Mouse (Mus musculus): ENCODE data around the gene Dr1. TPM values are rescaled to one million over a fixed set of nuclear protein-coding genes. Genes with fewer than 3 reads are reported as not detected.
A peak's percentile ranks its signal among the peaks of the same experiment; 100 is the strongest.
"Not testable (repeated sequence)": the region's sequence is repeated elsewhere in the genome, so short reads cannot be mapped to it uniquely, and the experiment has no call there.

Dr1 gene
- polyA plus RNA-seq, 2 experiments: 17.3 to 25.3 TPM

GRCm38 (mm10) chr5:108255259-108255658 is 13.4 kb upstream of the Dr1 start:
- TF ChIP-seq CTCF (IDR thresholded peaks at IDR 0.05; ENCODE audit: low read depth): no peak
- no peak for TF ChIP-seq EP300 (IDR thresholded peaks at IDR 0.05; ENCODE audit: low read depth)
- Histone ChIP-seq H3K4me3 (ENCODE audit: insufficient read depth in 1 of 2, low read depth in 2 of 2, low read length in 2 of 2) (no peak overlapping the region), H3K9me3 (ENCODE audit: control insufficient read depth, low read length) (no peaks in the 10 kb centered on the region), H3K27me3 (ENCODE audit: control insufficient read depth, insufficient read depth, low read length) (no peaks in the 10 kb centered on the region; the same call in 1 of the 2 replicates), H3K36me3 (replicated peaks; ENCODE audit: control insufficient read depth, insufficient read depth, low read depth) (no peaks in the 10 kb centered on the region), H3K9ac (replicated peaks) (no peak overlapping the region), H3K4me1 (replicated peaks; ENCODE audit: control insufficient read depth in 2 of 2, insufficient read depth in 2 of 2, low read length in 1 of 2) (no peaks in the 10 kb centered on the region), H3K27ac (no peak overlapping the region), H3K4me2 (ENCODE audit: low read depth) (no peak overlapping the region)
- ATAC-seq (ENCODE audit: insufficient read depth) (no peak), DNase-seq (ENCODE audit: low read depth in 3 of 3, low spot score in 3 of 3) (no peak)
- WGBS (ENCODE audit: insufficient replicate concordance): 58% methylated on average over 5 of the region's 5 CpGs

DNA sequence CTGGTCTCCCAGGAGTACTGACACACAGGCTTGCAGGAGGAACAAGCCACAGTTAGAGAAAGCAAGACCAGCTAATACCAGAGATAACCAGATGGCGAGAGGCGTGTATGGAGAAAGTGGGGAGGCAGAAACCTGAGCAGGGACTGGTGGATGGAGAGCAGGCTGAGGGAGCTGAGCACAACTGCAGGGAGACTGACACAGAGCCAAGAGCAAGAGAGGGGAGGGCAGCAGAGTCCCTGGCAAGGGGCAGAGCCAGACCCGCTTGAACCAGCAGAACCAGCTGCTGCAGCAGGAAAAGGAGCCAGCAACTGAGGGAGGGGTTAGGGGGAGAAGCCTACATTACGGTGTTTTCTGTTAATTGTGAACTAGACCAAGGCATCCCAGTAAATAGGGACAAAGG is 6.0 kb upstream of the Dr1 start:
- Histone ChIP-seq H3K4me2 (ENCODE audit: low read depth) (peak overlapping the region; percentile 42), H3K9ac (replicated peaks) (peak overlapping the region; percentile 23; the same call in 1 of the 2 replicates), H3K9me3 (ENCODE audit: control insufficient read depth, low read length) (no peaks in the 10 kb centered on the region), H3K27me3 (ENCODE audit: control insufficient read depth, insufficient read depth, low read length) (no peaks in the 10 kb centered on the region), H3K27ac (no peak overlapping the region; the same call in 1 of the 2 replicates), H3K4me1 (replicated peaks; ENCODE audit: control insufficient read depth in 2 of 2, insufficient read depth in 2 of 2, low read length in 1 of 2) (peaks cover 43 to 48% of the 10 kb centered on the region in 2 experiments), H3K4me3 (ENCODE audit: insufficient read depth in 1 of 2, low read depth in 2 of 2, low read length in 2 of 2) (no peak overlapping the region), H3K36me3 (replicated peaks; ENCODE audit: control insufficient read depth, insufficient read depth, low read depth) (no peaks in the 10 kb centered on the region)
- WGBS (ENCODE audit: insufficient replicate concordance): 32% methylated on average over 4 of the region's 4 CpGs
- ATAC-seq (ENCODE audit: insufficient read depth) (peak; percentile 79), DNase-seq (ENCODE audit: low read depth in 3 of 3, low spot score in 3 of 3) (peak; percentile 56 to 74 (median 69))
- TF ChIP-seq EP300 (IDR thresholded peaks at IDR 0.05; ENCODE audit: low read depth): peak; percentile 73
- TF ChIP-seq CTCF (IDR thresholded peaks at IDR 0.05; ENCODE audit: low read depth): no peak

GRCm38 (mm10) chr5:108263785-108264184 is 4.9 kb upstream of the Dr1 start:
- TF ChIP-seq EP300 (IDR thresholded peaks at IDR 0.05; ENCODE audit: low read depth): peak; percentile 79
- 0 out of 2 replicates have a peak overlapping the region, but pooled peaks have one; percentile 18 for H3K4me2 ChIP-seq (ENCODE audit: low read depth)

DNA sequence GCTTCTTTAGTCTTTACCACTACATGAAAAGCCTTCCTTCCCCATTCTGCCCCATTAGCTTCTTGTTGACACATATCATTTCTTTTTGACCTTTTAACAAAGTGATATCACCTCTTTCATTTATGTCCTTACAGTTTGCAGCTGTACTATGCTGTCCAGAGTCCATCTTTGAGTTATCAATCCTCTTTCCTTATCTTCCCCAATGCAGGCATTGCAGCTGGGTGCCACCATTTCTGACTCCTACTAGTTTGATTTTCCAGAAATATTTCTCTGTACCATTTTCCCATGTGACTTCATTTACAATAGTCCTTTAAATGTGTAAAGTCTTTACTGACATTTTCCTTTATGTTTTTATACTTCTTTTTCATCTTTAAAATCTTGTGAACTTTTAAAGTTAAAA is 1.7 kb upstream of the Dr1 start:
- Histone ChIP-seq H3K9me3 (ENCODE audit: control insufficient read depth, low read length) (no peaks in the 10 kb centered on the region), H3K4me2 (ENCODE audit: low read depth) (peak overlapping the region; percentile 96), H3K27ac (peak overlapping the region; percentile 66), H3K4me3 (ENCODE audit: insufficient read depth in 1 of 2, low read depth in 2 of 2, low read length in 2 of 2) (no peak overlapping the region), H3K27me3 (ENCODE audit: control insufficient read depth, insufficient read depth, low read length) (no peaks in the 10 kb centered on the region), H3K36me3 (replicated peaks; ENCODE audit: control insufficient read depth, insufficient read depth, low read depth) (no peaks in the 10 kb centered on the region; the same call in 1 of the 2 replicates), H3K4me1 (replicated peaks; ENCODE audit: control insufficient read depth in 2 of 2, insufficient read depth in 2 of 2, low read length in 1 of 2) (peaks cover 52 to 64% of the 10 kb centered on the region in 2 experiments), H3K9ac (replicated peaks) (no peak overlapping the region)
- DNase-seq (ENCODE audit: low read depth in 3 of 3, low spot score in 3 of 3): peak in 1 of 3 experiments; percentile 41
- TF ChIP-seq CTCF (IDR thresholded peaks at IDR 0.05; ENCODE audit: low read depth) (no peak), EP300 (IDR thresholded peaks at IDR 0.05; ENCODE audit: low read depth) (peak; percentile 73)
- no peak for ATAC-seq (ENCODE audit: insufficient read depth)

More at GRCm38 (mm10) chr5:108263785-108264184, 4.9 kb upstream of the Dr1 start:
- not testable (repeated sequence) for ATAC-seq (ENCODE audit: insufficient read depth); H3K9ac ChIP-seq (replicated peaks); H3K27me3 ChIP-seq (ENCODE audit: control insufficient read depth, insufficient read depth, low read length); H3K4me3 ChIP-seq (ENCODE audit: insufficient read depth in 1 of 2, low read depth in 2 of 2, low read length in 2 of 2); H3K36me3 ChIP-seq (replicated peaks; ENCODE audit: control insufficient read depth, insufficient read depth, low read depth); H3K9me3 ChIP-seq (ENCODE audit: control insufficient read depth, low read length)
- peaks cover 47 to 55% of the 10 kb centered on the region in 2 experiments for H3K4me1 ChIP-seq (replicated peaks; ENCODE audit: control insufficient read depth in 2 of 2, insufficient read depth in 2 of 2, low read length in 1 of 2)
- H3K27ac ChIP-seq: peak overlapping the region; percentile 46; the same call in 1 of the 2 replicates
- peak in 1 of 3 experiments; percentile 54 for DNase-seq (ENCODE audit: low read depth in 3 of 3, low spot score in 3 of 3)
- 9% methylated on average over 1 of the region's 1 CpGs for WGBS (ENCODE audit: insufficient replicate concordance)

DNA sequence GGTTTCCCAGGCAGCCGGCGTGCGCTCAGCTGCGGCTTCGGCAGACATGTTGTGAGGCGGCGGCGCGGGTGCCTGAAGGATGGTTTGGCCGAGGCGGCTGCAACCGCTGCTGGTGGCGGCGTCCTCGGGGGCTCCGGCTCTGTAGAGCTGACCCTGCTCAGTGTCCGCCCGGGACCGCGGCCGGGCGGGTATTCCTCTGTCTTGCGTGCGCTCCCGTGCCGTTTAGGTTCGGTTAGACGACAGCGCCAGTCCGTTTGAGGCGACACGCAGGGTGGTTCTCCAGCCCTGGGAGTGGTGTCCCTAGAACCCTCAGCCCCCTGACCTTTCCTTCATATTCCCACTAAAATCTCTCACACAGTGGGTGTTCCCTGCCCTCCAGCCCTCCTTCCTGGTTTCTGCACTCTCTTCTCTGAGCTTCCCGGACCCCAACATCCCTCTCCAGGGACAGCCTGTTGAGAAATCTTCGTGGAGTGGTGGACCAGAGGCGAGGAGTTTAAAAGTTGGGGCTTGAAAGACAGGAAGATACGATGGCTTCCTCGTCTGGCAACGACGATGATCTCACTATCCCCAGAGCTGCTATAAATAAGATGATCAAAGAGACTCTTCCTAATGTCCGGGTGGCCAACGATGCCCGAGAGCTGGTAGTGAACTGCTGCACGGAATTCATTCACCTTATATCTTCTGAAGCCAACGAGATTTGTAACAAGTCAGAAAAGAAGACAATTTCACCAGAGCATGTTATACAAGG is 540 bp downstream of the Dr1 start:
- peak overlapping the region; percentile 96 for H3K4me2 ChIP-seq (ENCODE audit: low read depth)
- peak overlapping the region; percentile 95 for H3K27ac ChIP-seq
- peaks cover 7% of the 10 kb centered on the region for H3K36me3 ChIP-seq (replicated peaks; ENCODE audit: control insufficient read depth, insufficient read depth, low read depth)
- TF ChIP-seq EP300 (IDR thresholded peaks at IDR 0.05; ENCODE audit: low read depth) (no peak; the same call in 1 of the 2 replicates), CTCF (IDR thresholded peaks at IDR 0.05; ENCODE audit: low read depth) (0 out of 2 replicates have a peak, but pooled peaks have one; percentile 1)
- peak overlapping the region; percentile 94 for H3K9ac ChIP-seq (replicated peaks)
- H3K4me3 ChIP-seq (ENCODE audit: insufficient read depth in 1 of 2, low read depth in 2 of 2, low read length in 2 of 2): peak overlapping the region; percentile 84 to 100
- no peaks in the 10 kb centered on the region for H3K27me3 ChIP-seq (ENCODE audit: control insufficient read depth, insufficient read depth, low read length)
- peak in 1 of 3 experiments; percentile 35 for DNase-seq (ENCODE audit: low read depth in 3 of 3, low spot score in 3 of 3)
- H3K4me1 ChIP-seq (replicated peaks; ENCODE audit: control insufficient read depth in 2 of 2, insufficient read depth in 2 of 2, low read length in 1 of 2): peaks cover 34 to 52% of the 10 kb centered on the region in 2 experiments
- WGBS (ENCODE audit: insufficient replicate concordance): under 1% methylated on average over 43 of the region's 44 CpGs
- no peaks in the 10 kb centered on the region for H3K9me3 ChIP-seq (ENCODE audit: control insufficient read depth, low read length)
- ATAC-seq (ENCODE audit: insufficient read depth): peak; percentile 70
